Mouse (Mus musculus): ENCODE results near the gene Dot1l. TPM values are rescaled to one million over a fixed set of nuclear protein-coding genes. Genes with fewer than 3 reads are reported as not detected.

Dot1l gene
- polyA plus RNA-seq, 1 experiment from 2014 or later: 21.6 TPM

DNA sequence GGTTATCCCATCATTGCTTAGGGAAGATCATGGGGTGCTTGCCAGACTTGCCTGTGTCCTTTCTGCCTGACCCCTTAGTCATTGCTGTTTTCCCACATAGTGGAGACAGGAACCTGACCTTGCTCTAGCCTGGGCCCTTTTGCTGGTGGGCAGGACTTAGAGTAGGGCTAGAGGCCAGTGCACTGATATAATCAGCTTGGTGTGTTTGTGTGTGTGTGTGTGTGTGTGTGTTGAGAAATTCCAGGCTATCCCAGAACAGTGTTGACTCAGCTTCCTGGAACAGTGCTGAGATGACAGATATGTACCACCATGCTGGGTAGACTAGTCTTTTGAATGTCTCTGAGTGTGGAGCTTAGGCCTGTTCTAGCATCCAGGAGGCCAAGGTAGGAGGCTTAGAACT lies 24.6 kb downstream of the Dot1l start:
- peaks cover 89% of the 10 kb centered on the region for H3K36me3 ChIP-seq

DNA sequence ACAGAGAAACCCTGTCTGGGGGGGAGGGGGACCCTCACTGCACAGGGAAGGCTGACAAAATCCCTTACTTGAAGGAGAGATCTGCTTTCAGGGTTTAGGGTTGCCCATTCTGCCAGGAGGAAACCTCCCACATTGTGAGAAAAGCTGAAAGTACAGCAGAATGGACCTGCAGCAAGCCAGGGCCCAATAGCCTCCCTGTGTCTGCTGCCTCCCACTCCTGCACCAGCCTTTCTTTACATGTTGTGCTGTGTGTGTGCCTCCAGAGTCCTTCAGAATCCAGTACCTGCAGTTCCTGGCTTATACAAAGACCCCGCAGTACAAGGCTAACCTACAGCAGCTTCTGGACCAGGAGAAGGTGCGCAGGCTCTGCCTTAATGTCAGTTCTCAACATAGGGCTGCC lies 29.3 kb downstream of the Dot1l start:
- Histone ChIP-seq H3K4me2 (no peak overlapping the region), H3K36me3 (peaks cover 92% of the 10 kb centered on the region), H3K9me3 (no peaks in the 10 kb centered on the region), H3K4me3 (no peak overlapping the region), H3K4me1 (replicated peaks) (no peaks in the 10 kb centered on the region), H3K27ac (replicated peaks) (no peak overlapping the region), H3K9ac (no peak overlapping the region), H3K27me3 (no peaks in the 10 kb centered on the region)
- WGBS: 98% methylated on average over 2 of the region's 2 CpGs
- ATAC-seq (ENCODE audit: low FRiP score, low read depth): no peak

More for the DNA sequence above, 24.6 kb downstream of the Dot1l start:
- Histone ChIP-seq H3K27me3 (no peaks in the 10 kb centered on the region), H3K9me3 (no peaks in the 10 kb centered on the region), H3K4me2 (no peak overlapping the region), H3K9ac (no peak overlapping the region), H3K4me1 (replicated peaks) (peaks cover under 1% of the 10 kb centered on the region; the same call in 1 of the 2 replicates), H3K27ac (replicated peaks) (no peak overlapping the region), H3K4me3 (no peak overlapping the region)
- no peak for ATAC-seq (ENCODE audit: low FRiP score, low read depth)

DNA sequence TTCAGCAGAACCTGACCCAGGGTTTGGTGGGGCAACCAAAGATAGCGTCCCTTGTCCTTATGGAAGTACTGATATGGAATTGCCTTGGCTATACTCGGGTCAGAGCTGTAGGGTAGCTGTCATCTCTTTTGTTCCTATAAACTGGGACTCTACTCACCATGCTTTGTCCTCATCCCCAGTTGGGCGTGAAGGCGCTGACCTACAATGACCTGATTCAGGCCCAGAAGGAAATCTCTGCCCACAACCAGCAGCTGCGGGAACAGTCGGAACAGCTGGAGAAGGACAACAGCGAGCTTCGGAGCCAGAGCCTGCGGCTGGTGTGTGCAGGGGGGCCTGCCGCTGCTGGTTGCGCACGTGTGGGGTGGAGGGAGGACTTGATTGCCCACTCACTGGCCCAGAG lies 29.9 kb downstream of the Dot1l start:
- H3K4me1 ChIP-seq (replicated peaks): no peaks in the 10 kb centered on the region
- no peaks in the 10 kb centered on the region for H3K9me3 ChIP-seq
- no peaks in the 10 kb centered on the region for H3K27me3 ChIP-seq
- ATAC-seq (ENCODE audit: low FRiP score, low read depth): no peak
- no peak overlapping the region for H3K27ac ChIP-seq (replicated peaks)
- H3K36me3 ChIP-seq: peaks cover 91% of the 10 kb centered on the region
- WGBS: 44% methylated on average over 12 of the region's 12 CpGs
- no peak overlapping the region for H3K9ac ChIP-seq
- H3K4me3 ChIP-seq: no peak overlapping the region
- no peak overlapping the region for H3K4me2 ChIP-seq

DNA sequence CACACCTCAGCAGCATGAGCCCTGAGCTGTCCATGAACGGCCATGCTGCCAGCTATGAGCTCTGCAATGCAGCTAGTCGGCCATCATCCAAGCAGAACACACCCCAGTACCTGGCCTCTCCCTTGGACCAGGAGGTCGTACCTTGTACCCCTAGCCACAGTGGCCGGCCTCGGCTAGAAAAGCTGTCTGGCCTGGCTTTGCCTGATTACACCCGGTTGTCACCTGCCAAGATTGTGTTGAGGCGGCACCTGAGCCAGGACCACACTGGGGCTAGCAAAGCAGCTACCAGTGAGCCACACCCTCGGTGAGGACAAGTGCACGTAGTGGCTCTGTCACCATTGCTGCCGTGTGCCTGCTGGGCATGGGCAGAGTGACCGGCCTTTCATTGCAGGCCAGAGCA lies 31.0 kb downstream of the Dot1l start:
- Histone ChIP-seq H3K9me3 (no peaks in the 10 kb centered on the region), H3K9ac (no peak overlapping the region), H3K36me3 (peaks cover 91% of the 10 kb centered on the region), H3K4me1 (replicated peaks) (no peaks in the 10 kb centered on the region), H3K27ac (replicated peaks) (no peak overlapping the region), H3K27me3 (no peaks in the 10 kb centered on the region), H3K4me2 (no peak overlapping the region), H3K4me3 (no peak overlapping the region)
- no peak for ATAC-seq (ENCODE audit: low FRiP score, low read depth)
- 92% methylated on average over 11 of the region's 11 CpGs for WGBS

DNA sequence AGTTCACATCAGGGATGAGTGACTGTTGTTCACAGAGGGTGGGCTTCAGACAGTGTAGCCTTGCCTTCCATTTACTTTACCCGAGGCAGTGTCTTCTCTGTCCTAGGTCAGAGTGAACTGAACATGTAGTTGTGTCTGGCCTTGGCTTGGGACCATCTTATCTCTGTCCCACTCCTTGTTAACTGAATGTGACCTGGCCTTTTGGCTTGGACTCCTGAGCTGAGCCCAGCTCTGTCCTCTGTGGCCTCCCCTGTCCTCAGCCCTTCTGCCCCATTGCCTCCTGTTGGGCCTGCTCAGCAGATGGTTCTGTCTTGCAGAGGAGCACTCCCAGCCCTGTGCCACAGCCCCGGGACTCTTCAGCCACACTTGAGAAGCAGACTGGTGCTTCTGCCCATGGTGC lies 32.5 kb downstream of the Dot1l start:
- H3K4me3 ChIP-seq: no peak overlapping the region
- peaks cover 94% of the 10 kb centered on the region for H3K36me3 ChIP-seq
- ATAC-seq (ENCODE audit: low FRiP score, low read depth): no peak
- no peaks in the 10 kb centered on the region for H3K4me1 ChIP-seq (replicated peaks)
- H3K4me2 ChIP-seq: no peak overlapping the region
- WGBS: 92% methylated on average over 2 of the region's 2 CpGs
- H3K9ac ChIP-seq: no peak overlapping the region
- no peaks in the 10 kb centered on the region for H3K27me3 ChIP-seq
- no peaks in the 10 kb centered on the region for H3K9me3 ChIP-seq
- H3K27ac ChIP-seq (replicated peaks): no peak overlapping the region

DNA sequence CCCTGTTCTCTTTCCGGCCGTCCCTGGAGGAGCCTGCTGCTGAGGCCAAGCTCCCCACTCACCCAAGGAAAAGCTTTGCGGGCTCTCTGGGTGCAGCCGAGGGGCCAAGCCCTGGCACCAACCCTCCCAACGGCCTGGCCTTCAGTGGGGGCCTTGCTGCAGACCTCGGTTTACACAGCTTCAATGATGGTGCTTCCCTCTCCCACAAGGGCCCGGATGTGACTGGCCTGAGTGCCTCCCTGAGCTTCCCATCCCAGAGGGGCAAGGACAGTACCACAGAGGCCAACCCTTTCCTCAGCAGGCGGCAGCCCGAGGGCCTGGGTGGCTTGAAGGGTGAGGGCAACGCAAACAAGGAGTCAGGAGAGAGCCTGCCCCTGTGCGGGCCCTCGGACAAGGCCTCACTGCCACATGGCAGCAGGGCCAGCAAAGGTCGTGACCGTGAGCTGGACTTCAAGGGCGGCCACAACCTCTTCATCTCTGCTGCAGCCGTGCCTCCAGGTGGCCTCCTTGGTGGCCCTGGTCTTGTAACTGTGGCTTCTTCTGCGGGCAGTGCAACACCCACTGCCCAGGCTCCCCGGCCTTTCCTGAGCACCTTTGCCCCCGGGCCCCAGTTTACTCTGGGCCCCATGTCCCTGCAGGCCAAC lies 35.9 kb downstream of the Dot1l start:
- Histone ChIP-seq H3K4me2 (no peak overlapping the region), H3K27ac (replicated peaks) (no peak overlapping the region), H3K9ac (no peak overlapping the region), H3K27me3 (no peaks in the 10 kb centered on the region), H3K4me1 (replicated peaks) (peaks cover 4% of the 10 kb centered on the region), H3K4me3 (no peak overlapping the region), H3K9me3 (no peaks in the 10 kb centered on the region), H3K36me3 (peaks cover 91% of the 10 kb centered on the region)
- no peak for ATAC-seq (ENCODE audit: low FRiP score, low read depth)
- 90% methylated on average over 19 of the region's 19 CpGs for WGBS

DNA sequence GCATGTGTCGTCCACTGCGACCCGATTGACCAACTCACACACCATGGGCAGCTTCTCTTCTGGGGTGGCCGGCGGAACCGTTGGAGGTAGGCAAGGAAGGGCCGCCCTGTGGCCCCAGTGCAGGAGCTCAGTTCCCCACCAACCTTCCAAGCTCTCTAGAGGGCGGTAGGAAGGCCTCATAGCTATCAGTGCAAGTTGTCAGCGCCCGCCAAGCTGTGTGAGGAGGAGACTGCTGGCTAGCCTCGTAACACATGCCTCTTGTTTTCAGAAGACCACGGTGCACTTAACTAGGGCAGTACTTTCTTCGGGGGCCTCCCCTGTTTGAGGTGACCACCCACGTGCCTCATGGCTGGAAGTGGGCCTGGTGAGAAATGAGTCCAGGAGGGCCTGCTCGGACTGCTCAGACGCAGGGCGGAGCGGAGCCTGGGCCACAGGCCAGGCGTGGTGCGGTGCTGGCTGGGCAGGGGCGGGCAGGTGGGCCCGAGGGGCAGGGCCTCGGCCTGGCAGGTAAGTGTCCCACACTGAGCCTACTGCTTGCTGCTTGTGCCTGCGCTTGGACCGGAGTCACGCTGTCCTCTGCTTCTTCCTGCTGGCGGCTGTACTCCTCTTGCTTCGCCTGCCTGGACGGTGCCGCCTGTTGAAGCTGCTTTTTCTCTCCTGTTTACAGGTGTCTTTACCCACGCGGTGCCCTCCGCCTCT lies 36.6 kb downstream of the Dot1l start:
- Histone ChIP-seq H3K36me3 (peaks cover 86% of the 10 kb centered on the region), H3K4me3 (no peak overlapping the region), H3K27me3 (no peaks in the 10 kb centered on the region), H3K4me2 (no peak overlapping the region), H3K9me3 (no peaks in the 10 kb centered on the region), H3K27ac (replicated peaks) (no peak overlapping the region), H3K4me1 (replicated peaks) (peaks cover 11% of the 10 kb centered on the region), H3K9ac (no peak overlapping the region)
- no peak for ATAC-seq (ENCODE audit: low FRiP score, low read depth)
- 85% methylated on average over 33 of the region's 33 CpGs for WGBS

DNA sequence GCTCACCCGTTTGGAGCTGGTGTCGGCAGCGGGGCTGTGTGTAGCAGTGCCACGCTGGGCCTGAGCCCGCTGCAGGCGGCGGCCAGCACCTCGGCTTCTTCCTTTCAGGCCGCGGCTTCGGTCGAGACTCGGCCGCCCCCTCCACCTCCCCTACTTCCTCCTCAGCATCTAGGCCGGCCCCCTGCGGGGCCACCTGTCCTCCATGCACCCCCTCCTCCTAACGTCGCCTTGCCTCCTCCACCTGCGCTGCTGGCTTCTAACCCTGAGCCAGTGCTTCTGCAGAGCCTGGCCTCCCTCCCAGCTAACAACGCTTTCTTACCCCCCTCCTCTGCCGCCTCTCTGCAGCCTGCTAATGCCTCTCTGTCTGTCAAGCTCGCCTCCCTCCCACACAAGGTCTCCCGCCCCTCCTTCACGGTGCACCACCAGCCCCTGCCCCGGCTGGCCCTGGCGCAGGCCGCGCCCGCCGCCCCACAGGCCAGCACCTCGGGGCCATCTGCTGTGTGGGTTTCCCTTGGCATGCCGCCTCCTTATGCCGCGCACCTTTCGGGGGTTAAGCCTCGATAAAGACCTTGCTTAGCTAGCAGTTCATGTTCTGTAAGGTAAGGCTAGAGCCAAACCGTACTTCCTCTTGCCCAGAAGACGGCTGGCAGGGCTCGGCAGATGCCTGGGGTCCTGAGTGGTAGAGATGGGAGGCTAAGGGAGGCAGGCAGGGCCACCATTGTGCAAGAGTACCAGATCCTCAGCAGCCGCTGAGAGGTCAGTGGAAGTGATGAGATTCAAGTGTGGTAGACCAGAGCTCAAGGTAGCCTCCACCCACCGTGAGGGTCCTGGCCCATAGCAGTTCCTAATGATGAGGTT lies 37.4 kb downstream of the Dot1l start:
- Histone ChIP-seq H3K9ac (no peak overlapping the region), H3K9me3 (no peaks in the 10 kb centered on the region), H3K4me2 (no peak overlapping the region), H3K27ac (replicated peaks) (no peak overlapping the region), H3K27me3 (no peaks in the 10 kb centered on the region), H3K4me3 (no peak overlapping the region), H3K36me3 (peaks cover 80% of the 10 kb centered on the region), H3K4me1 (replicated peaks) (peaks cover 19% of the 10 kb centered on the region)
- 71% methylated on average over 41 of the region's 41 CpGs for WGBS
- no peak for ATAC-seq (ENCODE audit: low FRiP score, low read depth)

DNA sequence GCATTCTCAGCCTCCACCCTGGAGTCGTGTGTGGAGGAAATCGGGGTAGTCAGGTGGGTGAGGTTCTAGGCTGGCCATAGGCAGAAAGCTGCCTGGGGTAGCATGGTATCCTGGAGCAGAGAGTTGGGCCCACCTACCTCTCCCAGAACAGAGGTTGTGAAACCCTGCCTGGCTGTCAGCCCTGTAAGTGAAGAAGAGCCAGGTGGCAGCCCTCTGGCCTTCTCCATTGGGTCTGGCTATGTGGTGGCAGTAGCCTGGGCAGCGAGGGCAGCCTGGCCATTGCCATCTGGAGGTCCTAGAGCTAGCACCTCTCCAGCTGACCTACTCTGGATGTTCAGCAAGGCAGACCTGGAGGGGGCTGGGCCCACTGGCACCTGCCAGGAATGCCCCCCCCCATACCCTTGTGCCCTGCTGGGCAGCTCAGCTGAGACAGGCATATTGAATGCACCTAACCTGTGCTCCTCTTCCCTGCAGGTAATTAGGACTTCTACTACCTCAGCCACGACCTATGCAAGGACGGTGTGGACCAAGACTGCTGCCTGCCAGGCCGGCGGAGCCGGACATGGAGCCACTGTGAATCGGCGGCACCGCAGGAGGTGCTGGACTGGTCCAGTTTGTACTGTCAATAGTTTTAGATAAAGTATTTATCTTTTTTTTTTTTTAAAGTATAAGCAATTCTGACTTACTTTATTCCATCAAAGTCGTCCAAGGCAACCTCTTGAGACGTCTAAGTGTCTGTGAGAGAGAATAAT lies 38.2 kb downstream of the Dot1l start:
- Histone ChIP-seq H3K27ac (replicated peaks) (no peak overlapping the region), H3K4me3 (no peak overlapping the region), H3K4me2 (no peak overlapping the region), H3K9ac (no peak overlapping the region), H3K4me1 (replicated peaks) (peaks cover 20% of the 10 kb centered on the region), H3K36me3 (peaks cover 73% of the 10 kb centered on the region), H3K9me3 (no peaks in the 10 kb centered on the region), H3K27me3 (no peaks in the 10 kb centered on the region)
- ATAC-seq (ENCODE audit: low FRiP score, low read depth): no peak
- 87% methylated on average over 13 of the region's 13 CpGs for WGBS

DNA sequence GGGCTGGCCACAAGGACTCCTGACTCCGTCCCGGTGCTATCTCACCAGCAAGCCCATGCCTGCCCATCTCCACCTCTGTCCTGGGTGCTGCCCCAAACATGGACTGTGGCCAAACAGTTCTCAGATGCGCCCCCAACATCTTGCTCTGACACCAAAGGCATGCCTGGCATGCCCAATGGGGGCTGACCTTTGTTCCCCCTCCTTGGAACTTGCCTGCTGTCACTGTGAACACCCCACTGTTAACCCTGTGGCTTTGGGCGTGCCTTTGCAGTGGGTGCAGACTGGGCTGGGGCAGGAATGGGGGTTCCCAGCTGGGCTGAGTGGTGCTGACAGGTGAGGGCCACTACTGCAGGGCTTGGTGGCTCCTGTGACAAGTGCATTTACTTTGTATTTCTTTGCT lies 38.8 kb downstream of the Dot1l start:
- H3K36me3 ChIP-seq: peaks cover 67% of the 10 kb centered on the region
- H3K27ac ChIP-seq (replicated peaks): no peak overlapping the region
- ATAC-seq (ENCODE audit: low FRiP score, low read depth): no peak

DNA sequence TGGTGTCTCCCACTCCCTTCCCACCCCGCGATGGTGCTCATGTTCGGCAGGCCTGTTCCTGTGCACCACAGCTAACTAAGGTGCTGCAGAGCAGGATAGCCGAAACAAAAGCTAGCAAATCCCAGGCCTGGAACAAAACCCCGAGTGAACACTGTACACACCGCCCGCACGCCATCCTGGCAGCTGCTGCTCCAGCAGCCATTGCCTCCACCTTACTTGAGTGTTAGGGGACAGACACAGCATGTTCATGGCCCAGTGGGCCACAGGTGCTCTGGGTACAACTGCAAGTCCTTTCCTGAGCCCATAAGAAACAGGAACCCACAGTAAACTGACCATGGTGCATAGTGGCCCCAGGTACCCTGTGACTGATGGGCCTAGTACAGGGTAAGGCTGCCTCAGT lies 39.7 kb downstream of the Dot1l start:
- Histone ChIP-seq H3K9me3 (no peaks in the 10 kb centered on the region), H3K27ac (replicated peaks) (no peak overlapping the region), H3K4me2 (no peak overlapping the region), H3K9ac (no peak overlapping the region), H3K36me3 (peaks cover 59% of the 10 kb centered on the region), H3K4me1 (replicated peaks) (peaks cover 26% of the 10 kb centered on the region), H3K27me3 (no peaks in the 10 kb centered on the region), H3K4me3 (no peak overlapping the region)
- 89% methylated on average over 8 of the region's 8 CpGs for WGBS
- no peak for ATAC-seq (ENCODE audit: low FRiP score, low read depth)

More for the DNA sequence above, 38.8 kb downstream of the Dot1l start:
- 82% methylated on average over 4 of the region's 4 CpGs for WGBS
- Histone ChIP-seq H3K4me1 (replicated peaks) (peaks cover 20% of the 10 kb centered on the region), H3K27me3 (no peaks in the 10 kb centered on the region), H3K4me3 (no peak overlapping the region), H3K9ac (no peak overlapping the region), H3K9me3 (no peaks in the 10 kb centered on the region), H3K4me2 (no peak overlapping the region)

Measured in hindbrain, embryonic 15.5 days (tissue).